Mouse (Mus musculus) left cerebral cortex, postnatal 4 days (tissue): Measurements from ENCODE around the gene Cacna2d4. TPM values are rescaled to one million over a fixed set of nuclear protein-coding genes. Genes with fewer than 3 reads are reported as not detected.
"Not testable (repeated sequence)": the region's sequence is repeated elsewhere in the genome, so short reads cannot be mapped to it uniquely, and the experiment has no call there.

ENCODE experiments used
- DNase-seq: peaks from one replicate; pipeline ENCODE4 v3.0.0-alpha.2; 2022
- intact Hi-C: fragments of 180-260 bp; cut with DNase I; formaldehyde crosslinking; loops from one replicate; pipeline ENCODE4 v1.15.1; 2025
- total RNA-seq, 2 experiments: library from RNA; stranded (reverse); gene quantifications; 2 replicates each; pipeline ENCODE4 v1.2.3; 2021

Gene Cacna2d4
- total RNA-seq, 2 experiments from 2014 or later: 0.34 to 0.36 TPM

- DNase-seq: no peak
- intact Hi-C loops: no loop called here
Measured at GRCm38 (mm10) chr6:119336124-119336523, 99.8 kb downstream of the Cacna2d4 start.

DNA sequence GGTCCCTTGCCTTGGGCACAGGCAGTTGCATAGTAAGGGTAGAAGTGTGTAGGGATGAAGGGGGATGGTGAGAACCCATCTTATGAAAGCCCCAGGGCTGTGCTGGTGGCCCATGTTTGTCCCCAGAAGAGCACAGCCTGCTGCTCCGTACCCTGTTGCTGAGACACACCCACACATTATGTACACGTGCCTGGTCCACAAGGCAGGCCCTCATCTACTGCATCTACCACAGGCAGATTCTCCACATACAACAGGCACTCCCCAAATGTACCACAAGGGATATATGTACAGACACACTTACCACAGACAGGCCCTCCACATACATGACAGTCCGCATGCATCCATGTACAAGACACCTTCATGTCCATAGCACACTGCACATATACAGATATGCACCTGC lies 101.0 kb downstream of the Cacna2d4 start:
- no peak for DNase-seq

GRCm38 (mm10) chr6:119338121-119338912 lies 102.0 kb downstream of the Cacna2d4 start:
- DNase-seq: no peak
- intact Hi-C loops: no loop called here

More for the DNA sequence above, 101.0 kb downstream of the Cacna2d4 start:
- intact Hi-C loops: no loop called here

- intact Hi-C loops: loop anchor here (10.0 kb wide), 1 partner anchor 717 kb away; no protein-coding TSS in a partner anchor
- no peak for DNase-seq
Measured at GRCm38 (mm10) chr6:119341409-119341808, 105.1 kb downstream of the Cacna2d4 start.

- peak; percentile 50 for DNase-seq
- intact Hi-C loops: loop anchor here (5.0 to 10.0 kb wide), 2 partner anchors 234 to 721 kb away; no protein-coding TSS in a partner anchor
Measured at GRCm38 (mm10) chr6:119346257-119346656, 109.9 kb downstream of the Cacna2d4 start.

- intact Hi-C loops: loop anchor here (1.0 to 10.0 kb wide), 3 partner anchors 128 to 723 kb away; no protein-coding TSS in a partner anchor
- no peak for DNase-seq
Measured at GRCm38 (mm10) chr6:119347813-119348212, 111.5 kb downstream of the Cacna2d4 start.

GRCm38 (mm10) chr6:119348234-119348633 lies 111.9 kb downstream of the Cacna2d4 start:
- intact Hi-C loops: loop anchor here (1.0 to 10.0 kb wide), 3 partner anchors 128 to 723 kb away; no protein-coding TSS in a partner anchor
- peak; percentile 90 for DNase-seq

DNA sequence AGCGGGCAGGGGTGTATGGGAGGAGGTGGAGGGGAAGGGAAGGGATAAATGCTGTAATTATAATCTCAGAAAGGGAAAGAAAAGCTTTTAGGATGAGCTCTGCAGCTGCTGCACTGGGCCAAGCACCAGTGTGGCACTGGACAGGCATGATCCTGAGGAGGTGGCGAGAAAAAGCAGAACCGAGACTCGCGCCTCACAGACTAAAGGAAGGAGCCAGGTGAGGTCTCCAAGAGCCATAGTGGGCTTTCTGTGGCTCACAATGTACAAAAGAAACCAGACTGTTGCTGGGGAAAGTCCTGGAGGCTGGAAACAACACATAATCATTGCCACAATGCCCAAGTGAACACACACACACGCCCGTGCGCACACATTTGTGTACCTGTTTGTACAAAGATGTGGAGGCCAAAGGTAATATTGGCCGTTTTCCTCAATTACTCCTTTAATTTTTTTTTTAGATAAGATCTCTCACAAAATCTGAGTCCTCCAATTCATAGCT lies 114.4 kb downstream of the Cacna2d4 start:
- intact Hi-C loops: loop anchor here (10.0 kb wide), 1 partner anchor 84 kb away; no protein-coding TSS in a partner anchor
- DNase-seq: no peak

GRCm38 (mm10) chr6:119351656-119352055 lies 115.3 kb downstream of the Cacna2d4 start:
- no peak for DNase-seq
- intact Hi-C loops: loop anchor here (10.0 kb wide), 1 partner anchor 83 kb away; no protein-coding TSS in a partner anchor

DNA sequence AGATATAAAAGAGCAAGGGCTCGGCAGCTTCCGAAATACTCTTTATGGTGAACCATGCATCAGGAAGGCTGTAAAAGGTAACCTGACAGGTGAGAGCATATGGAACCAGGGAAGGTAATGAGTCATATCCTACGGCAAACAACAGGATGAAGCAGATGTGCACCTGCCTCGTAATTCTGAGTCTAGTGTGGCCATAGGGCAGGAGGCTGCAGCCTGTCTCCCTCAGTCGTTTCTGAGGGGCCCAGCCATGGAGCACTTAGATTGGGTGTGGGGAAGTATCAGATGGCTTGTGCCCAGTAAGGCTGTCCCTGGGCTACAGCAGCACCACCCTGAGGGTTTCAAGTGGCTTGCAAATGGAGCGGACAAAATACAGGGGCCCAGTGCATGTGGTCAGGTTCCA lies 116.2 kb downstream of the Cacna2d4 start:
- no peak for DNase-seq
- intact Hi-C loops: loop anchor here (10.0 kb wide), 1 partner anchor 82 kb away; no protein-coding TSS in a partner anchor

DNA sequence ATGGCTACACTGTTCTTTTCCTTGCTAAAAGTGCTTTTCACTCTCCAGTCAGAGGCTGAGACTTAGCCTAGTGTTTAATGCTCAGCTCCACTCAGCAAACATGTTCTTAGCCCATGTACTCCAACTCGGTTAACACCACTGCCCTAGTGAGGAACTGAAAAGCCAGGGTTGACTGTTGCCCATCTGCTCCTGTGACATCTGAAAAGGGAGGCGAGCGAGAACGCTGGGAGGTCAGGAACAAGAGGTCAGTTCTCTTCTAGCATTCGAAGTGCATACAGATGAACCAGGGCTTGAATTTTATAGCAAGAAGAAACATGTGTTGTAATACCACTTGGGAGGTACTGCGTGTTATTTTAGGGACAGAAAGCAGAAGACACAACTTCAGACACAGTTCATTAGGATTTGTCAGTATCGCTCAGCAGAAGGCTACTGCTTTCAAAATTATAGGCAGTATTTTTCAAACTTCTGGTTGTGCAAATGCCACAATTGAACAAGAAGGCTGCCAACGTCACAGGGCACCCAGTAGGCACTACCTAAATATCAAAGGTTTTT lies 121.8 kb downstream of the Cacna2d4 start:
- DNase-seq: no peak
- intact Hi-C loops: loop anchor here (10.0 kb wide), 1 partner anchor 77 kb away; no protein-coding TSS in a partner anchor

DNA sequence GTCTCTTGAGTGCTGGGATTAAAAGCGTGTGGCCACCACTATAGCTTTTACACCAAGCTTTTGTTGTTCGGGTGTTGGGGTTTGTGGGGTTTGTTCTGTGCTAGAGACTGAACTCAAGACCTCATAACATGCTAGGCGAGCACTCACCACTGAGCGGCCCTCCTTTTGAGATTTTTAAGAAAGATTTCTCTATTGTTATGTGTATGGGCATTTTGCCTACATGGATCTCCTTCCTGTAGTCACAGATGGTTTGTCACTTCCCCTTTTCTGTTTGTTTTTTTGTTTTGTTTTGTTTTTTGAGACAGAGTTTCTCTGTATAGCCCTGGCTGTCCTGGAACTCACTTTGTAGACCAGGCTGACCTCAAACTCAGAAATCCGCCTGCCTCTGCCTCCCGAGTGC lies 123.9 kb downstream of the Cacna2d4 start:
- intact Hi-C loops, DNase-seq: not testable (repeated sequence)

DNA sequence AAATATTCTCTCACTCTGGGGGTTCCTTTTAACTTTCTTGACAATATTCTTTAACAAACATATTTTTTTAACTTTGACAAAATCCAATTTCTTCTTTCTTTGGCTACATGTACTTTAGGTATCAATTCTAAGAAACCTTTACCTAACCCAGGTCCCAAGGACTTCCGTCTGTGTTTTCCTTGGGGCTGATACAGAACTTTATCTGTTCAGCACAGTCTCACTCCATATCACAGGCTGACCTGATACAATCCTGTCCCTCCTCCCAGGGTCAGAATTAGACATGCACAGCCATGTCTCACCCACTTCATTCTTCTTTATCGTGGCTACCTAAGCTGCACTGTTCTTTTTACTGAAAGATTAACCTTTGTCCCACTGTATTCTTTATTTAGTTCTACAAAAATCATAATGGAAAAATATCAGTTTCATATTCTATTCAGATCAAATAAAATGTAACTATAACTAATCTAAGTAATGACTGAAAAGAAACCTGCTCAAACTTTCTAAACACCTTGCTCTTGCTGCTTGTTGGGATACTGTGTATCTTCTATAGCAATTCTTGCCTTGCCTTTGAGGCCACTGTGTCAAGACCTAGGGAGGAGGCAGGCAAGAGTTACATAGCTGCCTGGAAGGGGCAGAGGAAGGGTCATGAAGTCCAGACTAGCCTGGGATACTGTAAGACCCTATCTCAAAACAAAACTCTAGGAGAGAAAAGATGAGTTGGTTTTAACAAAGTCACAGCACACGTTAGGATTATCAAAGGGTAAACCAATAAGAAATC lies 124.8 kb downstream of the Cacna2d4 start:
- intact Hi-C loops: no loop called here
- no peak for DNase-seq

- no peak for DNase-seq
- intact Hi-C loops: no loop called here
Measured at GRCm38 (mm10) chr6:119363593-119363992, 127.3 kb downstream of the Cacna2d4 start.

- intact Hi-C loops: not testable (repeated sequence)
Measured at GRCm38 (mm10) chr6:119366800-119367199, 130.5 kb downstream of the Cacna2d4 start.

GRCm38 (mm10) chr6:119367382-119367781 lies 131.1 kb downstream of the Cacna2d4 start:
- intact Hi-C loops: no loop called here
- no peak for DNase-seq

More at GRCm38 (mm10) chr6:119366800-119367199, 130.5 kb downstream of the Cacna2d4 start:
- not testable (repeated sequence) for DNase-seq

DNA sequence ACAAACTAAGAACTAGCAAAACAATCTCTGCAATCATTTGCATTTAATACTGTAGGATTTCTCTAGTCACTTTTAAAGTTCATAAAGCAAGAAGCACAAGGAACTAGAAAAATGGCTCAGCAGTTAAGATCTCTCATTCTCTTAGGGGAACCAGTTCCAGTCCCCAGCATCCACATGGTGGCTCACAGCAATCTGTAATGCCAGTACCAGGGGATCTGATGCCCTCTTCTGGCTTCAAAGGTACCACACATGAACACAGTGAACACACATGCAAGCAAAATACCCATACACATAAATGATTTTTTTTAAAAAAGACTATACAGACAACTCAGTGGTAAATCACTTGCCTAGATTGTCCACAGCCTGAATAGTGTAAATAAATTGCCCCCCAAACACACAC lies 135.3 kb downstream of the Cacna2d4 start:
- no peak for DNase-seq
- intact Hi-C loops: no loop called here

DNA sequence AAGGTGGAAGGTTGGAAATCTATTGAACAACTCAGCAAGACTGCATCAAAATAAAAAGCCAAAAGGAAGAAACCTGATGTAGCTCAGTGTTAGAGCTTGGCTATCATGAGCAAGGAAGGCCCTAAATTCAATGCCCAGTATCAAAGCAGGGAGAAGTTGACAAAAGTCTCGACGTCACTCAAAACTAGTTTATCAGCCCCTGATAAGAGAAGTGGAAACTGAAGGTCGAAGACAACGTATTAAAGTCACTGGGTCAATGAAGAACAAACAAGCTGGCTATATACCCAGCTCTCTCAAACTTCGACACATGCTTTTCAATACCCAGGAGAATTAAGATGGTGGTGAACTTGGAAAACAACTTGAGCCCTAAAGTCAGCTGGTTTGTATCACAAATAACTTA lies 135.9 kb downstream of the Cacna2d4 start:
- intact Hi-C loops: no loop called here
- DNase-seq: no peak

DNA sequence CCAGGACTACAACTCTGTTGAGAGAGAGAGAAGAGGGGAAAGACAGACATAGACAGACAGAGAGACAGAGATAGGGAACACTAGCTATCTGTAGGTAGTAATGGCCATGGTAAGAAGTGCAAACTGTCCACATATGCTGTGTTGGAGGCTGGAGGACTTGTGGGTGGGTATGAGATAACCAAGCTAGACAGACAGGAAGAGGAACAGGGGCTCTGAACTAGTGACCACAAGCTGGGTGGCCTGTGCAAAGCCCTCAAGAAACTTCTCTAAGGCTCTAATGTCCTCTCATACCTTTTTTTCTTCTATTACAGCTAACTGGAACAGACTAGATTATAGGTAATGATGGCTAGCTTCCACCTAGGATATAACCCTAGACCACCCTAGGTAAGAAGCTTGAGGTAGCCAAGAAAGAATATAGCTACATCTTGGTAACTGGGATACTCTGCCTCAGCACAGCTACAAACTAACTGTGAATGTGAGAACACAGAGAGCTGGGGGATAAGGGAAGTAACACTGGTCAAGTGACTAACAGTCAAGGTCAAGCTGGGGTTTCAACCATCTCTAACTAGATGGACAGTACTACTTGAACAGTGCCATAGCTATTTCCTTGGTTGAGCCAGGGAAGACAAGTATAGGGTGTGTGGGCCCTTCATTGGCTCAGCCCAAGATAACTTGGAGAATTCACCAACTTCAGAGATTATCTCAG lies 136.8 kb downstream of the Cacna2d4 start:
- intact Hi-C loops: no loop called here
- DNase-seq: no peak

GRCm38 (mm10) chr6:119375035-119375434 lies 138.7 kb downstream of the Cacna2d4 start:
- intact Hi-C loops: no loop called here
- no peak for DNase-seq
